ENCODE assay signal across 9 mouse cellular contexts in genomic region chr14:48295815-48296271, GRCm38 (mm10).
DNase-seq lines count a peak whose midpoint lies in the region; ATAC-seq lines count a peak whose summit lies in the region.
"Had no signal": no experiment of that assay in that cellular context is flagged by ENCODE, and none has a peak within 500 bp of the region (broad histone marks: within the 10 kb centered on the region; RNA-seq: fewer than 3 reads in every experiment).

No protein-coding gene starts in this region.

- H3K27me3 ChIP-seq in kidney, embryonic 16.5 days (ENCODE audit: insufficient read depth, low read length) = no peaks in the 10 kb centered on the region
- no peaks in the 10 kb centered on the region for H3K27me3 ChIP-seq in heart, embryonic 14.5 days (ENCODE audit: control insufficient read depth, insufficient read depth, low read length)

- no peaks in the 10 kb centered on the region for H3K36me3 ChIP-seq in kidney, embryonic 16.5 days (ENCODE audit: insufficient read depth, low read length)
- no peaks in the 10 kb centered on the region for H3K36me3 ChIP-seq in heart, embryonic 14.5 days (ENCODE audit: control insufficient read depth, insufficient read depth, low read length)

- 7% methylated on average over 7 of the region's 7 CpGs for WGBS in kidney, embryonic 16.5 days
- WGBS in heart, embryonic 14.5 days = 1% methylated on average over 7 of the region's 7 CpGs

- 0 out of 2 replicates have a peak overlapping the region, but pooled peaks have one; percentile 13 for H3K9ac ChIP-seq in kidney, embryonic 16.5 days (replicated peaks; ENCODE audit: low read length)
- peak overlapping the region; percentile 64 for H3K9ac ChIP-seq in heart, embryonic 14.5 days (ENCODE audit: low read length)

- H3K4me2 ChIP-seq in kidney, embryonic 16.5 days (replicated peaks; ENCODE audit: low read depth, low read length) = peak overlapping the region; percentile 26; the same call in 1 of the 2 replicates
- peak overlapping the region; percentile 68 for H3K4me2 ChIP-seq in heart, embryonic 14.5 days (ENCODE audit: low read length)

- no peak for DNase-seq in kidney, adult 8-10 months
- peak; percentile 71 for DNase-seq in adipocyte (ENCODE audit: low spot score)
- peak; percentile 67 for DNase-seq in lung, postnatal 25 days (ENCODE audit: low spot score)
- DNase-seq in urinary bladder, adult 2 months (ENCODE audit: low spot score) = no peak
- no peak for DNase-seq in layer of hippocampus, adult 11-12 months (ENCODE audit: low spot score)
- DNase-seq in natural killer cell, adult 2 months (ENCODE audit: low spot score in 2 of 2) = no peak
- DNase-seq: kidney, adult 18-20 months had no signal

- no peak for ATAC-seq in kidney, embryonic 16.5 days (ENCODE audit: low FRiP score, low TSS enrichment)
- ATAC-seq in heart, embryonic 14.5 days (ENCODE audit: insufficient number of reproducible peaks, insufficient read depth, low FRiP score, low read depth) = no peak

- peaks cover 6% of the 10 kb centered on the region for H3K4me1 ChIP-seq in kidney, embryonic 16.5 days (ENCODE audit: insufficient read depth, low read length)
- H3K4me1 ChIP-seq in heart, embryonic 14.5 days (ENCODE audit: control insufficient read depth in 2 of 2, insufficient read depth in 2 of 2, low read length in 2 of 2) = peaks cover 7 to 11% of the 10 kb centered on the region in 2 experiments

- no peaks in the 10 kb centered on the region for H3K9me3 ChIP-seq in kidney, embryonic 16.5 days (ENCODE audit: low read length)
- H3K9me3 ChIP-seq in heart, embryonic 14.5 days (ENCODE audit: control insufficient read depth, low read length) = no peaks in the 10 kb centered on the region

- H3K4me3 ChIP-seq in kidney, embryonic 16.5 days (ENCODE audit: low read length) = no peak overlapping the region
- peak overlapping the region; percentile 11 to 22; a peak in 2 of 4 replicates for H3K4me3 ChIP-seq in heart, embryonic 14.5 days (ENCODE audit: control insufficient read depth in 1 of 2, insufficient read depth in 1 of 2, low read depth in 1 of 2, low read length in 2 of 2)

- H3K27ac ChIP-seq in kidney, embryonic 16.5 days (ENCODE audit: low read length) = no peak overlapping the region
- H3K27ac ChIP-seq in heart, embryonic 14.5 days (replicated peaks in 1 of 2; ENCODE audit: control insufficient read depth in 1 of 2, insufficient read depth in 1 of 2, low read depth in 2 of 2, low read length in 2 of 2) = peak overlapping the region in 1 of 2 experiments; percentile 34; a peak in 2 of 4 replicates

Comparison
In these comparisons a context has a peak if more than half of its experiments do, and no peak if none do; other contexts are left out.
1. DNase-seq: peak in adipocyte (single experiment) and lung, postnatal 25 days (single experiment); none in kidney, adult 8-10 months (0 of 2), urinary bladder, adult 2 months (single experiment), layer of hippocampus, adult 11-12 months (single experiment) and natural killer cell, adult 2 months (0 of 2).